Mouse (Mus musculus) gastrocnemius, adult 18-20 months (tissue): ENCODE measurements at regions not wholly inside any gene's neighbourhood (a gene's known extent, or its start where the extent isn't known, plus 50 kb on each side); places are given as distances from the start of the nearest gene placed in this dataset.

Experiments
- DNase-seq: peaks from one replicate; pipeline ENCODE4 v3.0.0; 2021; ENCODE audit warnings: low spot score

- DNase-seq = no peak
Observed at GRCm38 (mm10) chr6:31190628-31191373, 207.7 kb upstream of the Mkln1 start.

GRCm38 (mm10) chr6:31191577-31191976, 207.0 kb upstream of the Mkln1 start:
- no peak for DNase-seq

- no peak for DNase-seq
Observed at GRCm38 (mm10) chr6:31192197-31192596, 206.3 kb upstream of the Mkln1 start.

GRCm38 (mm10) chr6:31193202-31193601, 205.3 kb upstream of the Mkln1 start:
- DNase-seq = no peak

GRCm38 (mm10) chr6:31197631-31198338, 200.8 kb upstream of the Mkln1 start:
- no peak for DNase-seq

- DNase-seq = no peak
Observed at GRCm38 (mm10) chr6:31198340-31198739, 200.2 kb upstream of the Mkln1 start.

- peak; percentile 56 for DNase-seq
Observed at GRCm38 (mm10) chr6:31200705-31201104, 197.8 kb upstream of the Mkln1 start.

- DNase-seq = no peak
Observed at GRCm38 (mm10) chr6:31201375-31201972, 197.1 kb upstream of the Mkln1 start.

GRCm38 (mm10) chr6:31202594-31202993, 195.9 kb upstream of the Mkln1 start:
- DNase-seq = no peak

GRCm38 (mm10) chr6:31204434-31204833, 194.1 kb upstream of the Mkln1 start:
- no peak for DNase-seq

GRCm38 (mm10) chr6:31204839-31205238, 193.7 kb upstream of the Mkln1 start:
- no peak for DNase-seq

GRCm38 (mm10) chr6:31206106-31206505, 192.4 kb upstream of the Mkln1 start:
- DNase-seq = no peak

- no peak for DNase-seq
Observed at GRCm38 (mm10) chr6:31207231-31207630, 191.3 kb upstream of the Mkln1 start.

GRCm38 (mm10) chr6:31208224-31208623, 190.3 kb upstream of the Mkln1 start:
- no peak for DNase-seq

GRCm38 (mm10) chr6:31209411-31210139, 189.0 kb upstream of the Mkln1 start:
- no peak for DNase-seq

GRCm38 (mm10) chr6:31210209-31210714, 188.3 kb upstream of the Mkln1 start:
- no peak for DNase-seq

GRCm38 (mm10) chr6:31211091-31211490, 187.4 kb upstream of the Mkln1 start:
- DNase-seq = no peak

- DNase-seq = no peak
Observed at GRCm38 (mm10) chr6:31211616-31212015, 186.9 kb upstream of the Mkln1 start.

GRCm38 (mm10) chr6:31212080-31212479, 186.5 kb upstream of the Mkln1 start:
- DNase-seq = no peak

- DNase-seq = no peak
Observed at GRCm38 (mm10) chr6:31212694-31213093, 185.8 kb upstream of the Mkln1 start.

- no peak for DNase-seq
Observed at GRCm38 (mm10) chr6:31213161-31213560, 185.4 kb upstream of the Mkln1 start.

GRCm38 (mm10) chr6:31215661-31216060, 182.9 kb upstream of the Mkln1 start:
- DNase-seq = no peak
